Comparison of ENCODE assay signal across 20 mouse cellular contexts in genomic region chr12:86870996-86871395, GRCm38 (mm10). TPM values are rescaled to one million over a fixed set of nuclear protein-coding genes. Genes with fewer than 3 reads are reported as not detected.
DNase-seq lines count a peak whose midpoint lies in the region; ATAC-seq and TF ChIP-seq lines count a peak whose summit lies in the region.
"Had no signal": no experiment of that assay in that cellular context is flagged by ENCODE, and none has a peak within 500 bp of the region (broad histone marks: within the 10 kb centered on the region; RNA-seq: fewer than 3 reads in every experiment).

No protein-coding gene starts in this region.

- H3K27ac ChIP-seq in heart, postnatal 0 days (ENCODE audit: low read depth) = no peak overlapping the region
- H3K27ac ChIP-seq in liver, embryonic 14.5 days = no peak overlapping the region
- H3K27ac ChIP-seq in liver, embryonic 11.5 days (ENCODE audit: low read depth, low read length) = no peak overlapping the region
- no peak overlapping the region for H3K27ac ChIP-seq in ES-E14 (ENCODE audit: insufficient read depth, low read depth, low read length, poor library complexity, severe bottlenecking)
- H3K27ac ChIP-seq in midbrain, embryonic 15.5 days = no peak overlapping the region
- H3K27ac ChIP-seq: forebrain, embryonic 13.5 days; midbrain, embryonic 12.5 days; neural tube, embryonic 12.5 days had no signal

- no peaks in the 10 kb centered on the region for H3K9me3 ChIP-seq in heart, postnatal 0 days (replicated peaks; ENCODE audit: control insufficient read depth, low read length)
- no peaks in the 10 kb centered on the region for H3K9me3 ChIP-seq in liver, embryonic 14.5 days (ENCODE audit: control insufficient read depth, low read length)
- no peaks in the 10 kb centered on the region for H3K9me3 ChIP-seq in liver, embryonic 11.5 days (ENCODE audit: control insufficient read depth, low read length)
- no peaks in the 10 kb centered on the region for H3K9me3 ChIP-seq in ES-E14 (ENCODE audit: control insufficient read depth, insufficient read depth, low read depth, low read length)
- no peaks in the 10 kb centered on the region for H3K9me3 ChIP-seq in midbrain, embryonic 15.5 days
- H3K9me3 ChIP-seq: forebrain, embryonic 13.5 days; lung, embryonic 15.5 days; midbrain, embryonic 12.5 days had no signal

- intact Hi-C loops in gastrocnemius, postnatal 36 days (cut with DNase I) = no loop called here

- no peaks in the 10 kb centered on the region for H3K27me3 ChIP-seq in heart, postnatal 0 days (ENCODE audit: control insufficient read depth, insufficient read depth, low read length)
- no peaks in the 10 kb centered on the region for H3K27me3 ChIP-seq in liver, embryonic 14.5 days (ENCODE audit: control insufficient read depth, insufficient read depth, low read length)
- H3K27me3 ChIP-seq in liver, embryonic 11.5 days (replicated peaks; ENCODE audit: control insufficient read depth, insufficient read depth, low read length) = no peaks in the 10 kb centered on the region
- no peaks in the 10 kb centered on the region for H3K27me3 ChIP-seq in midbrain, embryonic 15.5 days (replicated peaks)
- H3K27me3 ChIP-seq: forebrain, embryonic 13.5 days; lung, embryonic 15.5 days; midbrain, embryonic 12.5 days had no signal

- TF ChIP-seq CTCF in heart, postnatal 0 days (IDR thresholded peaks at IDR 0.05; ENCODE audit: low read depth) = peak; percentile 21
- TF ChIP-seq CTCF in liver, embryonic 14.5 days (IDR thresholded peaks at IDR 0.05; ENCODE audit: low read depth) = peak; percentile 32; the same call in 1 of the 2 replicates

- no peak overlapping the region for H3K4me2 ChIP-seq in heart, postnatal 0 days (ENCODE audit: low read depth, low read length)
- H3K4me2 ChIP-seq in liver, embryonic 14.5 days (ENCODE audit: low read depth) = no peak overlapping the region
- H3K4me2 ChIP-seq in liver, embryonic 11.5 days = no peak overlapping the region
- no peak overlapping the region for H3K4me2 ChIP-seq in midbrain, embryonic 15.5 days
- H3K4me2 ChIP-seq: forebrain, embryonic 13.5 days; lung, embryonic 15.5 days; midbrain, embryonic 12.5 days; neural tube, embryonic 12.5 days had no signal

- no peak for ATAC-seq in heart, postnatal 0 days (ENCODE audit: insufficient read depth, low read depth)
- no peak for ATAC-seq in liver, embryonic 14.5 days (ENCODE audit: insufficient read depth)
- no peak for ATAC-seq in liver, embryonic 11.5 days (replicated peaks; ENCODE audit: low FRiP score)
- ATAC-seq in midbrain, embryonic 15.5 days (replicated peaks) = no peak
- ATAC-seq: forebrain, embryonic 13.5 days had no signal

- 94% methylated on average over 3 of the region's 3 CpGs for WGBS in heart, postnatal 0 days
- 80% methylated on average over 3 of the region's 3 CpGs for WGBS in liver, embryonic 14.5 days (ENCODE audit: insufficient replicate concordance)
- WGBS in liver, embryonic 11.5 days = 86% methylated on average over 3 of the region's 3 CpGs
- 97% methylated on average over 3 of the region's 3 CpGs for WGBS in midbrain, embryonic 15.5 days

- H3K9ac ChIP-seq in heart, postnatal 0 days (replicated peaks; ENCODE audit: low read depth, low read length) = no peak overlapping the region
- H3K9ac ChIP-seq in liver, embryonic 14.5 days (replicated peaks) = no peak overlapping the region
- H3K9ac ChIP-seq in liver, embryonic 11.5 days (ENCODE audit: low read depth, low read length) = no peak overlapping the region
- H3K9ac ChIP-seq in ES-E14 (ENCODE audit: insufficient read depth, low read depth, low read length, poor library complexity, severe bottlenecking) = no peak overlapping the region
- no peak overlapping the region for H3K9ac ChIP-seq in midbrain, embryonic 15.5 days
- H3K9ac ChIP-seq: forebrain, embryonic 13.5 days; lung, embryonic 15.5 days; midbrain, embryonic 12.5 days; neural tube, embryonic 12.5 days had no signal

- no peak for DNase-seq in heart, postnatal 0 days (ENCODE audit: low spot score)
- DNase-seq in heart, adult 8-10 months (ENCODE audit: low spot score) = no peak
- no peak for DNase-seq in liver, embryonic 14.5 days (ENCODE audit: low read depth in 3 of 3, low spot score in 3 of 3)
- no peak for DNase-seq in liver, embryonic 11.5 days (ENCODE audit: low spot score)
- peak; percentile 30 to 42 for DNase-seq in B cell, adult 2 months
- no peak for DNase-seq in ES-E14 (ENCODE audit: low read depth, low spot score)
- DNase-seq in gastrocnemius, postnatal 36 days = no peak
- DNase-seq: adrenal gland, adult 2 months; cerebellum, adult 9-10 months; gastrocnemius, postnatal 14 days; heart, postnatal 10 days; kidney, postnatal 10 days; left cerebral cortex, postnatal 4 days; liver; right cerebral cortex, adult 18-20 months had no signal

- no peaks in the 10 kb centered on the region for H3K36me3 ChIP-seq in heart, postnatal 0 days (replicated peaks; ENCODE audit: control insufficient read depth, insufficient read depth, low read length)
- no peaks in the 10 kb centered on the region for H3K36me3 ChIP-seq in liver, embryonic 14.5 days (replicated peaks; ENCODE audit: control insufficient read depth, insufficient read depth, low read depth)
- no peaks in the 10 kb centered on the region for H3K36me3 ChIP-seq in liver, embryonic 11.5 days (ENCODE audit: control insufficient read depth, insufficient read depth, low read length)
- no peaks in the 10 kb centered on the region for H3K36me3 ChIP-seq in ES-E14 (ENCODE audit: control insufficient read depth, insufficient read depth, low read length, poor library complexity, severe bottlenecking)
- no peaks in the 10 kb centered on the region for H3K36me3 ChIP-seq in midbrain, embryonic 15.5 days (replicated peaks)
- H3K36me3 ChIP-seq: lung, embryonic 15.5 days; midbrain, embryonic 12.5 days; neural tube, embryonic 12.5 days had no signal

- H3K4me3 ChIP-seq in heart, postnatal 0 days (ENCODE audit: low read depth, low read length) = no peak overlapping the region
- no peak overlapping the region for H3K4me3 ChIP-seq in liver, embryonic 14.5 days (ENCODE audit: insufficient read depth in 1 of 2, low read depth in 2 of 2, low read length in 2 of 2)
- H3K4me3 ChIP-seq in liver, embryonic 11.5 days (ENCODE audit: low read depth, low read length) = no peak overlapping the region
- no peak overlapping the region for H3K4me3 ChIP-seq in ES-E14 (ENCODE audit: insufficient read depth in 1 of 2, low read depth in 1 of 2, low read length in 2 of 2, poor library complexity in 1 of 2, severe bottlenecking in 1 of 2)
- no peak overlapping the region for H3K4me3 ChIP-seq in midbrain, embryonic 15.5 days
- H3K4me3 ChIP-seq: forebrain, embryonic 13.5 days; lung, embryonic 15.5 days; midbrain, embryonic 12.5 days; neural tube, embryonic 12.5 days had no signal

- H3K4me1 ChIP-seq in heart, postnatal 0 days (ENCODE audit: control insufficient read depth, insufficient read depth) = peaks cover 18% of the 10 kb centered on the region
- no peaks in the 10 kb centered on the region; a peak in 1 of 4 replicates for H3K4me1 ChIP-seq in liver, embryonic 14.5 days (replicated peaks; ENCODE audit: control insufficient read depth in 2 of 2, insufficient read depth in 2 of 2, low read length in 1 of 2)
- H3K4me1 ChIP-seq in liver, embryonic 11.5 days (replicated peaks; ENCODE audit: control insufficient read depth, insufficient read depth, low read length) = no peaks in the 10 kb centered on the region
- H3K4me1 ChIP-seq in ES-E14 (ENCODE audit: control insufficient read depth in 2 of 2, insufficient read depth in 2 of 2, low read length in 2 of 2, poor library complexity in 1 of 2) = peaks cover 9 to 27% of the 10 kb centered on the region in 2 experiments
- peaks cover 4% of the 10 kb centered on the region; the same call in 1 of the 2 replicates for H3K4me1 ChIP-seq in midbrain, embryonic 15.5 days

- no peak for TF ChIP-seq EP300 in heart, postnatal 0 days (IDR thresholded peaks at IDR 0.05; ENCODE audit: low read depth)
- TF ChIP-seq EP300 in liver, embryonic 14.5 days (IDR thresholded peaks at IDR 0.05; ENCODE audit: low read depth) = no peak

- in situ Hi-C loops in ES-E14 (cut with MboI; ENCODE audit: low sequenced_read_pairs in 2 of 2, unreplicated experiment in 2 of 2) = no loop called here

TF ChIP-seq in ES-E14, 5 proteins besides CTCF, POLR2A, EP300 and RAD21:
- no peak for TF ChIP-seq CHD2 (IDR thresholded peaks at IDR 0.05; ENCODE audit: low read depth, low read length)
- no peak for TF ChIP-seq MAFK (IDR thresholded peaks at IDR 0.05; ENCODE audit: insufficient read depth, low read depth, low read length)
- no peak for TF ChIP-seq HCFC1 (IDR thresholded peaks at IDR 0.05; ENCODE audit: borderline replicate concordance, insufficient read depth, low read length)
- no peak for TF ChIP-seq ZNF384 (IDR thresholded peaks at IDR 0.05; ENCODE audit: low read depth, low read length)
- peak; percentile 60; the same call in 1 of the 2 replicates for TF ChIP-seq ZC3H11A (IDR thresholded peaks at IDR 0.05; ENCODE audit: borderline replicate concordance, low read depth, low read length)

RNA-seq across cellular contexts. Expression of gene Irf2bpl, which starts 13.6 kb away (rescaled TPM):
- total RNA-seq in heart, postnatal 0 days (2014; rRNA removed; ENCODE audit: low replicate concordance) = 74.0 and 88.5 TPM in 2 replicates
- polyA plus RNA-seq in heart, postnatal 0 days (2015; fragmentation: Nextera tagmentation; extraction: Ambion mirVana) = 26.4 and 30.0 TPM in 2 replicates
- total RNA-seq in heart, adult 8-10 months (2022) = 10 to 100 TPM; 26.2 to 30.4 (median 27.8) TPM
- 1.4 and 1.5 TPM in 2 replicates for polyA plus RNA-seq in liver, embryonic 14.5 days (2012; rRNA removed)
- 1.4 and 1.5 TPM in 2 replicates for polyA plus RNA-seq in liver, embryonic 14.5 days (2014; fragmentation: Nextera tagmentation; extraction: Ambion mirVana)
- polyA plus RNA-seq in liver, embryonic 11.5 days (2014; fragmentation: Nextera tagmentation; extraction: Ambion mirVana) = 9.7 and 9.8 TPM in 2 replicates
- total RNA-seq in ES-E14 (2012; rRNA removed) = 39.5 and 43.2 TPM in 2 replicates
- total RNA-seq in gastrocnemius, postnatal 36 days (2021) = 10 to 100 TPM; 18.6 to 23.7 TPM
- 94.3 and 98.5 TPM in 2 replicates for polyA plus RNA-seq in midbrain, embryonic 15.5 days (2015; fragmentation: Nextera tagmentation; extraction: Ambion mirVana)

Comparison
In these comparisons a context has a peak if more than half of its experiments do, and no peak if none do; other contexts are left out.
1. DNase-seq: peak in B cell, adult 2 months (2 of 2); none in heart, postnatal 0 days (single experiment), heart, adult 8-10 months (single experiment), liver, embryonic 14.5 days (0 of 3), liver, embryonic 11.5 days (single experiment), ES-E14 (single experiment) and gastrocnemius, postnatal 36 days (0 of 2).